Mouse (Mus musculus): ENCODE measurements at regions not wholly inside any gene's neighbourhood (a gene's known extent, or its start where the extent isn't known, plus 50 kb on each side); places are given as distances from the start of the nearest gene placed in this dataset.

DNA sequence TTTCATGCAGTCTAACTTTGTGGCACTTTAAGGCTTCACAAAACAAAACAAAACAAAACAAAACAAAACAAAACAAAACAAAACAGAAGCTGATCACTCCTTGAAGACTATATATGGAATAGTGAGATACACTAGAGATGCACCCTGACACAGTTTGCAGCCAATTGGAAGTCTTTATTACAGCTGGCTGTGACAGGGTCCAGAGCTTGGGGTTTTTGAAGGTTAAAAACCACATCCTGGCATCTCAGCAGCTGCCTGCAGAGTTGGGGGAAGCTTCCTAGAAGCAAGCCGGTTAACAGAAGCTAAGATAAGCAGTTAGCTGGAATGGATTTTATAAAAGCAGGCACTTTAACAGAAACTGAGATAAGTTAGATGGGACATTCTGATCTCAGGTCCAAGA lies 105.6 kb upstream of the Tbx20 start:
- Histone ChIP-seq H3K4me1 (ENCODE audit: control insufficient read depth in 1 of 2, insufficient read depth in 2 of 2, low read length in 2 of 2) (no peaks in the 10 kb centered on the region), H3K4me3 (ENCODE audit: control insufficient read depth in 1 of 2, insufficient read depth in 1 of 2, low read depth in 2 of 2, low read length in 2 of 2) (no peak overlapping the region), H3K79me2 (ENCODE audit: control insufficient read depth, insufficient read depth, low read length, poor library complexity) (no peaks in the 10 kb centered on the region), H3K9ac (ENCODE audit: control insufficient read depth, low read depth, low read length, poor library complexity, severe bottlenecking) (no peak overlapping the region), H3K9me3 (replicated peaks; ENCODE audit: insufficient read depth, low read length) (no peaks in the 10 kb centered on the region), H3K36me3 (ENCODE audit: control insufficient read depth in 1 of 2, insufficient read depth in 2 of 2, low read length in 2 of 2) (no peaks in the 10 kb centered on the region), H3K27ac (ENCODE audit: control insufficient read depth, low read depth, low read length) (no peak overlapping the region), H3K27me3 (ENCODE audit: control insufficient read depth in 1 of 2, insufficient read depth in 2 of 2, low read length in 2 of 2) (no peaks in the 10 kb centered on the region)
- TF ChIP-seq POLR2A (IDR thresholded peaks at IDR 0.05; ENCODE audit: control insufficient read depth in 1 of 2, insufficient read depth in 1 of 2, low read depth in 1 of 2, low read length in 2 of 2, poor library complexity in 1 of 2) = no peak
- TF ChIP-seq CHD2 (IDR thresholded peaks at IDR 0.05; ENCODE audit: low read length) = no peak
- TF ChIP-seq E2F4 (IDR thresholded peaks at IDR 0.05; ENCODE audit: borderline replicate concordance, low read depth, low read length) = no peak
- no peak for DNase-seq (ENCODE audit: low read depth, low spot score)

- H3K27ac ChIP-seq (ENCODE audit: control insufficient read depth, low read depth, low read length) = no peak overlapping the region
- H3K9ac ChIP-seq (ENCODE audit: control insufficient read depth, low read depth, low read length, poor library complexity, severe bottlenecking) = no peak overlapping the region
- no peaks in the 10 kb centered on the region for H3K79me2 ChIP-seq (ENCODE audit: control insufficient read depth, insufficient read depth, low read length, poor library complexity)
- H3K36me3 ChIP-seq (ENCODE audit: control insufficient read depth in 1 of 2, insufficient read depth in 2 of 2, low read length in 2 of 2) = no peaks in the 10 kb centered on the region
- H3K4me3 ChIP-seq (ENCODE audit: control insufficient read depth in 1 of 2, insufficient read depth in 1 of 2, low read depth in 2 of 2, low read length in 2 of 2) = no peak overlapping the region
- no peak for TF ChIP-seq ELF1 (IDR thresholded peaks at IDR 0.05; ENCODE audit: low read depth, low read length)
- no peak for TF ChIP-seq USF2 (IDR thresholded peaks at IDR 0.05; ENCODE audit: borderline replicate concordance in 1 of 2, insufficient read depth in 1 of 2, low read depth in 1 of 2, low read length in 2 of 2)
- TF ChIP-seq ZC3H11A (IDR thresholded peaks at IDR 0.05; ENCODE audit: low read depth, low read length) = no peak
- no peak for TF ChIP-seq TBP (IDR thresholded peaks at IDR 0.05; ENCODE audit: low read depth, low read length)
- no peak for TF ChIP-seq NELFE (IDR thresholded peaks at IDR 0.05; ENCODE audit: low read depth, low read length)
- TF ChIP-seq POLR2AphosphoS5 (IDR thresholded peaks at IDR 0.05; ENCODE audit: borderline replicate concordance, low read depth, low read length) = no peak
- no peak for TF ChIP-seq ZMIZ1 (IDR thresholded peaks at IDR 0.05; ENCODE audit: low read depth, low read length)
- TF ChIP-seq MAFK (IDR thresholded peaks at IDR 0.05; ENCODE audit: borderline replicate concordance, low read depth, low read length) = no peak
- no peak for TF ChIP-seq USF1 (IDR thresholded peaks at IDR 0.05; ENCODE audit: low read depth, low read length)
- TF ChIP-seq JUND (IDR thresholded peaks at IDR 0.05; ENCODE audit: low read depth, low read length) = no peak
- TF ChIP-seq TCF12 (IDR thresholded peaks at IDR 0.05; ENCODE audit: low read depth, low read length) = no peak
- no peaks in the 10 kb centered on the region for H3K9me3 ChIP-seq (replicated peaks; ENCODE audit: insufficient read depth, low read length)
- H3K4me1 ChIP-seq (ENCODE audit: control insufficient read depth in 1 of 2, insufficient read depth in 2 of 2, low read length in 2 of 2) = no peaks in the 10 kb centered on the region
- no peaks in the 10 kb centered on the region for H3K27me3 ChIP-seq (ENCODE audit: control insufficient read depth in 1 of 2, insufficient read depth in 2 of 2, low read length in 2 of 2)
- DNase-seq (ENCODE audit: low read depth, low spot score) = no peak
Observed at GRCm38 (mm10) chr9:24884011-24884410, 109.9 kb upstream of the Tbx20 start.

- Histone ChIP-seq H3K27me3 (ENCODE audit: control insufficient read depth in 1 of 2, insufficient read depth in 2 of 2, low read length in 2 of 2) (no peaks in the 10 kb centered on the region; a peak in 1 of 4 replicates), H3K4me1 (ENCODE audit: control insufficient read depth in 1 of 2, insufficient read depth in 2 of 2, low read length in 2 of 2) (no peaks in the 10 kb centered on the region), H3K9me3 (replicated peaks; ENCODE audit: insufficient read depth, low read length) (no peaks in the 10 kb centered on the region), H3K27ac (ENCODE audit: control insufficient read depth, low read depth, low read length) (no peak overlapping the region), H3K36me3 (ENCODE audit: control insufficient read depth in 1 of 2, insufficient read depth in 2 of 2, low read length in 2 of 2) (no peaks in the 10 kb centered on the region), H3K4me3 (ENCODE audit: control insufficient read depth in 1 of 2, insufficient read depth in 1 of 2, low read depth in 2 of 2, low read length in 2 of 2) (no peak overlapping the region), H3K79me2 (ENCODE audit: control insufficient read depth, insufficient read depth, low read length, poor library complexity) (no peaks in the 10 kb centered on the region), H3K9ac (ENCODE audit: control insufficient read depth, low read depth, low read length, poor library complexity, severe bottlenecking) (no peak overlapping the region)
- DNase-seq (ENCODE audit: low read depth, low spot score) = no peak
- no peak for TF ChIP-seq ZC3H11A (IDR thresholded peaks at IDR 0.05; ENCODE audit: low read depth, low read length)
Observed at GRCm38 (mm10) chr9:24888282-24888681, 114.2 kb upstream of the Tbx20 start.
